Mouse (Mus musculus) right cerebral cortex, postnatal 25 days (tissue): ENCODE measurements around the gene Stx1a.
A peak's percentile ranks its signal among the peaks of the same experiment; 100 is the strongest.
"Not testable (repeated sequence)": the region's sequence is repeated elsewhere in the genome, so short reads cannot be mapped to it uniquely, and the experiment has no call there.

Experiments used
- DNase-seq: peaks from one replicate; pipeline ENCODE4 v3.0.0; 2022

The Stx1a gene

GRCm38 (mm10) chr5:135042105-135042788 lies 19.0 kb downstream of the Stx1a start:
- no peak for DNase-seq

GRCm38 (mm10) chr5:135044575-135044974 lies 21.3 kb downstream of the Stx1a start:
- DNase-seq: no peak

GRCm38 (mm10) chr5:135048539-135048938 lies 25.3 kb downstream of the Stx1a start:
- no peak for DNase-seq

GRCm38 (mm10) chr5:135049268-135049667 lies 26.0 kb downstream of the Stx1a start:
- DNase-seq: not testable (repeated sequence)

- DNase-seq: no peak
Observed at GRCm38 (mm10) chr5:135053356-135053755, 30.1 kb downstream of the Stx1a start.

GRCm38 (mm10) chr5:135063629-135064381 lies 40.5 kb downstream of the Stx1a start, which contains the start of gene Dnajc30:
Gene Dnajc30 (plus strand): TSS chr5:135064202.
- DNase-seq: peak; percentile 97

- no peak for DNase-seq
Observed at GRCm38 (mm10) chr5:135064382-135064766, 41.1 kb downstream of the Stx1a start.

- DNase-seq: not testable (repeated sequence)
Observed at GRCm38 (mm10) chr5:135064909-135065446, 41.7 kb downstream of the Stx1a start, which contains the start of gene Bud23. Gene Bud23 (minus strand): TSS chr5:135064959.

GRCm38 (mm10) chr5:135066008-135066407 lies 42.7 kb downstream of the Stx1a start:
- DNase-seq: no peak

GRCm38 (mm10) chr5:135070448-135070847 lies 47.2 kb downstream of the Stx1a start:
- DNase-seq: no peak

- no peak for DNase-seq
Observed at GRCm38 (mm10) chr5:135072061-135072460, 48.8 kb downstream of the Stx1a start.

GRCm38 (mm10) chr5:135072720-135073119 lies 49.4 kb downstream of the Stx1a start:
- no peak for DNase-seq

GRCm38 (mm10) chr5:135073349-135074150 lies 50.3 kb downstream of the Stx1a start:
- DNase-seq: no peak

GRCm38 (mm10) chr5:135075655-135076054 lies 52.4 kb downstream of the Stx1a start:
- no peak for DNase-seq

GRCm38 (mm10) chr5:135076368-135076767 lies 53.1 kb downstream of the Stx1a start:
- no peak for DNase-seq

GRCm38 (mm10) chr5:135076931-135077505 lies 53.7 kb downstream of the Stx1a start:
- no peak for DNase-seq

- peak; percentile 94 for DNase-seq
Observed at GRCm38 (mm10) chr5:135077564-135078481, 54.5 kb downstream of the Stx1a start, which contains the start of gene Vps37d. Gene Vps37d (minus strand): TSS chr5:135078266.

GRCm38 (mm10) chr5:135078482-135078810 lies 55.2 kb downstream of the Stx1a start:
- no peak for DNase-seq

- DNase-seq: no peak
Observed at GRCm38 (mm10) chr5:135079578-135079977, 56.3 kb downstream of the Stx1a start.

GRCm38 (mm10) chr5:135080539-135080938 lies 57.3 kb downstream of the Stx1a start:
- no peak for DNase-seq

- DNase-seq: no peak
Observed at GRCm38 (mm10) chr5:135086871-135087270, 63.6 kb downstream of the Stx1a start.

GRCm38 (mm10) chr5:135089653-135090052 lies 66.4 kb downstream of the Stx1a start, which contains the start of gene Mlxipl:
Gene Mlxipl (plus strand): TSS chr5:135089890.
- no peak for DNase-seq
